Mouse (Mus musculus) Patski (cell line): ENCODE measurements around the gene Lypd8. TPM values are rescaled to one million over a fixed set of nuclear protein-coding genes. Genes with fewer than 3 reads are reported as not detected.
A peak's percentile ranks its signal among the peaks of the same experiment; 100 is the strongest.

ENCODE experiments used
- ATAC-seq: fragments of 100-300 bp; one replicate; pipeline ENCODE4 v1.8.0; 2021
- CTCF ChIA-PET: fragments of 350-600 bp; sonication (Branson Sonifier 250); formaldehyde crosslinking; loops from one replicate; lab custom pipeline; 2022; ENCODE audit warnings: inconsistent platforms; lab: Charles Lee
- POLR2A ChIA-PET: fragments of 350-600 bp; sonication (Branson Sonifier 250); formaldehyde crosslinking; loops from one replicate; lab custom pipeline; 2022; ENCODE audit warnings: antibody characterized with exemption, inconsistent platforms; lab: Charles Lee
- DNase-seq: peaks from one replicate; pipeline ENCODE4 v3.0.0-alpha.2; 2011; ENCODE audit warnings: low read depth, low spot score
- H3K27me3 ChIP-seq: fragments of 371-371 bp; one replicate; pipeline ENCODE4 v1.5.1; 2021
- CTCF ChIP-seq: fragments of 100-300 bp; IDR thresholded peaks from one replicate; pipeline ENCODE4 v1.5.1; 2021
- in situ Hi-C: fragments of 300-500 bp; cut with MboI; formaldehyde crosslinking; loops from 3 replicates; pipeline ENCODE4 v1.11.1; 2018; ENCODE audit warnings: low pct_unique_long_range_greater_than_20kb, mixed read lengths
- polyA plus RNA-seq: library from polyadenylated mRNA; unstranded; gene quantifications from one replicate; pipeline ENCODE4 v1.2.3, GENCODE M21; 2021

Gene Lypd8
- polyA plus RNA-seq: not detected

DNA sequence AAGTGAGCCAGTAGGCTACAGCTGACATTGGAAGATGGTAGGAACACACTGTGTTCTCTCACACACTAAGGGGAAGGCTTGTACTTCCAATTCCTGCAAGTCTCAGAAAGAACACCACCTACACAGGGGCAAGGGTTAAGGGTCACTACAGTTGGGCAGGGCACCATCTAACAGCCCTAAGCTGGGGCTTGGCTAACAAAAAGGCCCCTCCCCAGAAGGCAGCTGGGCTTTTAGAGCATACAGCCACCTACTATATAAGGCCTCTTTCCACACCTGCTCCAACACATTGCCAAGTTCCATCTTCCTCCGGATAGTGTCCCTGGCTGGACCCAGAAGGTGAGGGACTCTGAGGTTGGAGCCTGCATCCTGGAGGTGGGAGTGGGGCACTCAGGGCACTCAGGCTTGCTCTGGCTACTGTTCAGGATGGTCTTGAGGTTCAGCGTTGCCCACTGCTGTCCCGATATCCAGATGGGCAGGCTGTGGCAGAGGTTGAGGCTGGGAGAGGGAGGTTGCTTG lies at the start of gene Lypd8:
Lypd8 (plus strand) TSS at position 281 of the 516 bp plus-strand sequence.
- in situ Hi-C loops: no loop called here
- ATAC-seq (no peak), DNase-seq (no peak)
- no peak for TF ChIP-seq CTCF
- H3K27me3 ChIP-seq: no peaks in the 10 kb centered on the region
- ChIA-PET CTCF (no interaction called here), POLR2A (no interaction called here)

DNA sequence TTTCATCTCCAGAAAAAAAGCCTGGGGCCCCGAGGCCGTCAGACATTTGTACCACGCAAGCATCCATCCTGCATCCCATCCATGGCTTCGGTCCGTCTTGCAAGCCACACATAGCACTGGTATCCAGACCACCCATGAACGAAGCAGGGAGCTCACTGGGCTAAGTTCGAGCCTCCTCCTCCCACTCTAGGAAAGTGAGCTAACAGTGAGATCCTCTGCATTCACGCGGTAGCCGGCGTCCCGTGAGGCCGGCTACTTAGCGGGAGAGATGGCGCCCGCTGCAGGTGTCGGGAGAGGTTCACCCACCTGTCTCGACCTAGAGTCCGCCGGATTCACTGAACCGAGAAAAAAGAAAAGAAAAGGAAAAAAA lies 49.0 kb upstream of the Lypd8 start:
- ChIA-PET CTCF (interaction anchor here (1.2 to 2.1 kb wide), 2 partner anchors 22 to 105 kb away, joined by 3 to 6 read pairs; no protein-coding TSS in a partner anchor), POLR2A (interaction anchor here (0.6 to 1.5 kb wide), 2 partner anchors 10 to 83 kb away, joined by 3 read pairs; no protein-coding TSS in a partner anchor)
- in situ Hi-C loops: loop anchor here (25.0 kb wide), 1 partner anchor 1357 kb away; no protein-coding TSS in a partner anchor
- DNase-seq: no peak
- TF ChIP-seq CTCF: no peak
- H3K27me3 ChIP-seq: no peaks in the 10 kb centered on the region
- peak; percentile 3 for ATAC-seq

DNA sequence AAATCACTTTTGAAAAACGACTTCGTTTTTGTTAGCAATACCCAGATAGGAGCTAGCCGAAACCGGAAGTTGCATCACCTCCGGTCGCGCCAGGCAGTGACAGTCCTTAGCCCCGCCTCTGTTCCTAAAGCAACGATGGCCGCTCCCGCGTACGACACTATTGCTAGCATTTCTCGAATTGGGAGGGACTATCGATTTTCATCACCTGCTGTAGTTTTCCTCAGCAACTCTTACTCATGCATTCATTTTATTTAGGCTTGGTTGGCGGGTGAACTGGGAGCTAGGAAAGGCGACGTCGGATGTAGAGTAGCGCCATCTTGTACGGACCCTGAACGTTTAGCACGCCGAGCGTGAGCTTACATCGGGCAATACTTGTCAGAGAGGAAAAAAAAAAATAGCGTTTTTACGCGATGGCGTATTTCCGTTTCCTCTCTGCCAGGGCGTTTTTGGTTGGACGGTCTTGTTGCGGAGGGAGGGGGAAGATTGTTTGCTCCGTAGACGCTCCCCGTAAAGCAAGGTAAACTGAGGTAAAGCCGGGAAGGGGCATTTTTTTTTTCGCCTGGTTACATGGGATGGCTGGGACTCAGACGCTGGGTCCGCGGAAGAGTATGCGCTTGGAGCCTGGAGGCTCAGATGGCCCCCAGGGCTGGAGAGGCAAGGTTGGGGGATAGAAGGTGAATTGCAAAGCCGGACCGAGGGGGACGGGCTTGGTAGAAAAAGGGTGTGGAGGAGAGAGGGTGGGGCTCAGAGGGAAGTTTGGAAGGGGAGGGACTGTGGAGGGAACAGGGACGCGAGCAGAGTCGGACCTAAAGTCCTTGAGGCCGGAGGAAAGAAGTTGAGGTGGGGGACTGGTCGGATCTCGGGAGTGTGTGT lies 48.3 kb upstream of the Lypd8 start, which contains the start of the genes Zfp672 and Sh3bp5l:
Zfp672 (minus strand) TSS at position 64 of the 873 bp plus-strand sequence.
Sh3bp5l (plus strand) TSS at position 449 of the 873 bp plus-strand sequence.
- TF ChIP-seq CTCF: no peak
- peak; percentile 62 for ATAC-seq
- ChIA-PET CTCF (interaction anchor here (1.2 to 2.1 kb wide), 2 partner anchors 23 to 105 kb away, joined by 3 to 6 read pairs; no protein-coding TSS in a partner anchor), POLR2A (interaction anchor here (0.6 to 1.5 kb wide), 2 partner anchors 10 to 83 kb away, joined by 3 read pairs; no protein-coding TSS in a partner anchor)
- in situ Hi-C loops: loop anchor here (25.0 kb wide), 1 partner anchor 1357 kb away; no protein-coding TSS in a partner anchor
- DNase-seq: peak; percentile 76
- no peaks in the 10 kb centered on the region for H3K27me3 ChIP-seq

DNA sequence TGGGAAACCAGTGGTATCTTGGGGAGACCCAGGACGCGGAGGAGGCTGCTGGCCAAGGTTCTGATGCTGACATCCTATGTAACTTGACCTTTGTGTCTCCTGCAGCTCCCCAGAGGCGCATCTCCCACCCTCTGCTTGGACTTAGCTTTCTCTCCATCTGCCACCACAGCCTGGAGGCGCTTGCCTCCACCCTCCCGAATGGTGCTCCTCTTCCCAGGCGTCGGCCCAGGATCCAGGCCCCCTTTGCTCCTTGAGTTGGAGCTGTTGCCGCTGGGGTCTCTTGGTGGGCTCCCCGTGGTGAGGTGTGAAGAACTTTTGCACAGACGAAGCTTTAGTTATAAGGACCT lies 47.7 kb upstream of the Lypd8 start:
- no peak for TF ChIP-seq CTCF
- DNase-seq (no peak), ATAC-seq (no peak)
- H3K27me3 ChIP-seq: no peaks in the 10 kb centered on the region
- ChIA-PET CTCF (no interaction called here), POLR2A (no interaction called here)
- in situ Hi-C loops: loop anchor here (25.0 kb wide), 1 partner anchor 1356 kb away; no protein-coding TSS in a partner anchor

DNA sequence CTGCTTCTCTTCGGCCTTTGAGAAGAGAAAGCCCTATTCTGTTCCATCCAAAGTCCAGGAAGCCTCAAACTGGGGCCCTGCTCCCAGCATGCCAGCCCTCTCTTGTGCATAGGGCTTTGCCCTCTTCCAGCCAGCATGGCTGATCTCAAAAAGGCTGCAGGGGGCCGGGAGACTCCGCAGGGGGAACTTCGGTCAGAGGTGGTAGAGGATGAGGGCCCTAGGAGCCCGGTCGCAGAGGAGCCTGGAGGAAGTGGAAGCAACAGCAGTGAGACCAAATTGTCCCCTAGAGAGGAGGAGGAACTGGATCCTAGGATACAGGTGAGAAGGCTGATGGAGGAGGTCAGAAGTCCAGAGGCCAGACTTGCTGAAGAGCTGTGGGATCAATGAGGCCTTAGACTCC lies 47.3 kb upstream of the Lypd8 start:
- in situ Hi-C loops: loop anchor here (25.0 kb wide), 1 partner anchor 1356 kb away; no protein-coding TSS in a partner anchor
- no peak for TF ChIP-seq CTCF
- CTCF ChIA-PET: no interaction called here

DNA sequence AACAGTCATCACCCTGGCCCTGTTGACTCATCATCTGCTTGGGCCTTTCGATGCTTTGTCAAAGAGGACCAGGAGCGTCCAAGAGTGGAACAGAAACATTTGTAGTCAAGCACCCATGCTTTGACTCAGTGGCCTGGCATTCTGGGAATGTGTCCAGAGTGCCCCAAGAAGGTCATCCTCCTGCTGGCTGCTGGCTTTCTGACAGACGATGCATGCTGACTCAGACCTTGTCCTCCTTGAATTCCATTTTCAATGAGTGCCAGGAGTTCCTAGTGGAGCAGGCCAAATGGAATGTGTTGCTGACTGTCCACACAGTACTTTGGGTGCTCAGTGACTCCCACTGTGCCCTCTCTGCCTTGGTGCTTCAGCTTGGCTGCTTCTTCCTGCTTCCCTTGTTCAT lies 44.1 kb upstream of the Lypd8 start:
- H3K27me3 ChIP-seq: no peaks in the 10 kb centered on the region
- TF ChIP-seq CTCF: no peak
- ChIA-PET CTCF (interaction anchor here (1.2 kb wide), 1 partner anchor 18 kb away, joined by 5 read pairs; no protein-coding TSS in a partner anchor), POLR2A (no interaction called here)
- peak; percentile 93 for DNase-seq
- ATAC-seq: peak; percentile 89
- in situ Hi-C loops: loop anchor here (25.0 kb wide), 1 partner anchor 1353 kb away; no protein-coding TSS in a partner anchor

More for the DNA sequence above, 47.3 kb upstream of the Lypd8 start:
- no peak for DNase-seq
- no peaks in the 10 kb centered on the region for H3K27me3 ChIP-seq
- no peak for ATAC-seq
- POLR2A ChIA-PET: no interaction called here

DNA sequence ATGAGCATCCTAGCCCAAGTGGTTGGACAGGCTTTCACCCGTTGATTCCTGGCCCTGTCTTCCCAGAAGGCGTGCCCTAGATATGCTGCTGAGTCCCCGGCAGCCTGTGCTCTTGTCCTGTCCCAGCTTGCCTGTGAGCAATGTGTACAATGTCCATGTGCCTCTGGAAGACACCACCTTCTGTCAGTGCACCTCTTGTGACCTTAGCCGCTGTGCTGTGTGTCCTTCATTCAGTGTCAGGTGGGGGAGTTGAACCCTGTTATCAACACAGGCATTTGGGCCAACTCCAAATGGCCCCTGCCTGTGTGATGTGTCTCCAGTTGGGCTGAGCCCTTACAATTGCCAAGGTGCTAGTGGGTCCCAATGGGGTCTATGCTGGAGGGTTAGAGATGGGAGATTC lies 32.1 kb upstream of the Lypd8 start:
- no peak for DNase-seq
- POLR2A ChIA-PET: no interaction called here

DNA sequence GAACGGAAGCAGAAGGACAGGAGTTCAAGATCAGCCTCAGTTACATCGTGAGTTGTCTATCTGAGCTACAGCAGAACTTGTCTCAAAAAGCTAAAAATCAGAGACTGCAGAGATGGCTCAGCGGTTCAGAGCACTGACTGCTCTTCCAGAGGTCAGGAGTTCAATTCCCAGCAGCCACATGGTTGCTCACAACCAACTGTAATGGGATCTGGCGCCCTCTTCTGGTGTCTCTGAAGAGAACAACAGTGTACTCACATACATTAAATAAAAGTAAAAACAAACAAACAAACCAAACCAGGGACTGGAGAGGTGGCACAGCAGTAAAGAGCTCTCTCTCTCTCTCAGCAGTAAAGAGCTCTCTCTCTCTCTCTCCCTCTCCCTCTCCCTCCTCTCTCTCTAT lies 28.2 kb upstream of the Lypd8 start:
- no peaks in the 10 kb centered on the region for H3K27me3 ChIP-seq
- in situ Hi-C loops: no loop called here
- POLR2A ChIA-PET: no interaction called here
- ATAC-seq (no peak), DNase-seq (no peak)
- CTCF ChIA-PET: interaction anchor here (1.3 kb wide), 1 partner anchor 48 kb away, joined by 4 read pairs; no protein-coding TSS in a partner anchor
- no peak for TF ChIP-seq CTCF

More for the DNA sequence above, 32.1 kb upstream of the Lypd8 start:
- no peak for TF ChIP-seq CTCF
- ATAC-seq: no peak
- CTCF ChIA-PET: no interaction called here
- H3K27me3 ChIP-seq: no peaks in the 10 kb centered on the region
- in situ Hi-C loops: loop anchor here (25.0 kb wide), 1 partner anchor 1341 kb away; no protein-coding TSS in a partner anchor

DNA sequence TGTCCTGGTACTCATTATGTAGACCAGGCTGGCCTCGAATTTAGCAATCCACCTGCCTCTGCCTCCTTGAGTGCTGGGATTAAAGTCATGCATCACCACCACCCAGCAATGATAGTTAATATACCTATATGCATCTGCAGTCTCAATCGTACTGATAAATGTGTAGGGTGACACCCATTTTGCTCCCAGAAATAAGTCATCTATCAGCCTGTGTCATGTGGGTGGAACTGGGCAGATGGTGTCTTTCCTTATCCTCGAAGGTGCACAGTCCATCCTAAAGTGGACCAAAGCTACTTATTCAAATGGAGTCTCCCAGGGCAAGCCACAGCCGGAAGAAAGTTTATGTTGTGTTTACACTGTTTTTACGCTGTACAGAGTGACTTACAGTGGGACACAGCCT lies 27.7 kb upstream of the Lypd8 start:
- ATAC-seq (no peak), DNase-seq (no peak)
- no peaks in the 10 kb centered on the region for H3K27me3 ChIP-seq
- no peak for TF ChIP-seq CTCF
- CTCF ChIA-PET: no interaction called here
- in situ Hi-C loops: no loop called here
- POLR2A ChIA-PET: no interaction called here
